Mouse (Mus musculus): Measurements from ENCODE around the gene Yeats2.

DNA sequence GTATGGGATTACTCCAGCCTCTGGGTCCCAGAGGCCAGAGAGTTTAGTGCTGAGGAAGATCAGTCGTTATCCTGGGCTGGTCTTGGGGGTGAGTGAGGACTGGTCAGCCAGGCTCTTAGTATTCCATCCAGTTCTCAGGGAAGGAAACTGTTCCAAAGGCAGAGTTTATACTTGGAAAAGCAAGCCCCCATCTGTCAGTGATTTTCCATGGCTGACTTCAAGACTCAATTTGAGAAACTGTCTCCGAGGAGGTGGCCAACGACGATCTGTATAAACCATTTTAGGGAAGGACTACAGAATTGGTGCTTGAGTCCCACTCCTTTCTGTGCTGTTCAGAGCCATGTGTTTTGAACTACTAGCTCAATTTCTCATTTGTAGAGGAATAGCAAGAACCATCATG lies 97.8 kb downstream of the Yeats2 start:
- TF ChIP-seq CTCF (IDR thresholded peaks at IDR 0.05; ENCODE audit: low read depth) (no peak), EP300 (IDR thresholded peaks at IDR 0.05; ENCODE audit: low read depth) (no peak)

Measured in liver, embryonic 14.5 days (tissue).